Mouse (Mus musculus): ENCODE results near the gene Ubr7. TPM values are rescaled to one million over a fixed set of nuclear protein-coding genes. Genes with fewer than 3 reads are reported as not detected.

Ubr7 gene
- total and polyA plus RNA-seq, 3 experiments: 12.3 to 24.6 (median 22.8) TPM

GRCm38 (mm10) chr12:102748256-102748655 lies 9.5 kb upstream of the Ubr7 start:
- H3K27ac ChIP-seq: no peak overlapping the region
- no peaks in the 10 kb centered on the region; the same call in none of the 2 replicates for H3K79me2 ChIP-seq (replicated peaks; ENCODE audit: control insufficient read depth, insufficient read depth, low read length)
- no peak for DNase-seq
- peaks cover 11% of the 10 kb centered on the region for H3K36me3 ChIP-seq (ENCODE audit: control insufficient read depth, insufficient read depth, low read length)
- no peaks in the 10 kb centered on the region for H3K27me3 ChIP-seq (ENCODE audit: control insufficient read depth, insufficient read depth, low read length)
- 71% methylated on average over 3 of the region's 3 CpGs for WGBS
- intact Hi-C loops (cut with DNase I): no loop called here
- H3K4me1 ChIP-seq (ENCODE audit: control insufficient read depth, insufficient read depth, low read length): peaks cover 2% of the 10 kb centered on the region
- H3K4me3 ChIP-seq: no peak overlapping the region
- no peak for TF ChIP-seq EP300 (IDR thresholded peaks at IDR 0.05; ENCODE audit: insufficient read depth, low read depth, low read length)
- H3K9ac ChIP-seq (ENCODE audit: low read depth, low read length): no peak overlapping the region

- Histone ChIP-seq H3K4me3 (no peak overlapping the region), H3K27ac (no peak overlapping the region), H3K27me3 (ENCODE audit: control insufficient read depth, insufficient read depth, low read length) (no peaks in the 10 kb centered on the region), H3K9ac (ENCODE audit: low read depth, low read length) (no peak overlapping the region), H3K4me1 (ENCODE audit: control insufficient read depth, insufficient read depth, low read length) (peaks cover 5% of the 10 kb centered on the region), H3K36me3 (ENCODE audit: control insufficient read depth, insufficient read depth, low read length) (no peaks in the 10 kb centered on the region), H3K79me2 (replicated peaks; ENCODE audit: control insufficient read depth, insufficient read depth, low read length) (peaks cover 1% of the 10 kb centered on the region; the same call in 1 of the 2 replicates)
- DNase-seq: no peak
- TF ChIP-seq POLR2A (IDR thresholded peaks at IDR 0.05; ENCODE audit: insufficient read depth, low read depth, low read length): no peak
- no peak for TF ChIP-seq EP300 (IDR thresholded peaks at IDR 0.05; ENCODE audit: insufficient read depth, low read depth, low read length)
- peak; percentile 50 for TF ChIP-seq CTCF (IDR thresholded peaks at IDR 0.05)
- intact Hi-C loops (cut with DNase I): loop anchor here (5.0 kb wide), 1 partner anchor 121 kb away; the partner anchor contains the start of gene Btbd7
- 77% methylated on average over 7 of the region's 7 CpGs for WGBS
Measured at GRCm38 (mm10) chr12:102756304-102756703, 1.5 kb upstream of the Ubr7 start.

DNA sequence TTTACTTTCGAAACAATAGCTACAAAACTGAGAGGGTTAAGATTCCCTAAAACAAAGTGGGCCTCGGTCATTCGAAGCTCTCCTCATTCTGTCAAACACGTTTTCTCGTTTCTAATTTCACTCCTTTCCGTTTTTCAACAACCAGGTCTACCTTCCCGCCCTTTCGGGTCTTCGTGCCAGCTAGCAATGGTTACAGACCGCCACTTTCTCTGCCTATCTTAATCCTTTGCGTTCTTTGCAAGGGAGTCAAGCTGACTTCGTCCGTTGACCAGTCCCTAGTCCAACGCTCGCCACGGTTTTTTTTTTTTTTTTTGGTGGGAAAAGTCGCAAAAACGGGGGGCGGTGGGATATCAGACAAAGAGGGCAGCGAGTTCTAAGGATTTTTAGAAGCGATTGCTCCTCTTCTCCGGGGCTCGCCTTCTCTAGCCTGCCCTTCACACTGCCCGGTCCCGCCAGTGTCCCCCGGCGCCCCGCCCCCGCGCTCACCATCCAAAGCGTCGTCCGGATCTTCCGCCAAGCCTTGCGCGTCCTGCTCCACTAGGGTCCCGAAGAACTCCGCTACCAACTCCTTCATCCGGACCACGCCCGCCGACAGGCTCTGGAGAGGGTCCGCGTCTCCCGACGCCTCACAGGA lies 595 bp upstream of the Ubr7 start:
- Histone ChIP-seq H3K27me3 (ENCODE audit: control insufficient read depth, insufficient read depth, low read length) (no peaks in the 10 kb centered on the region), H3K4me1 (ENCODE audit: control insufficient read depth, insufficient read depth, low read length) (peaks cover 5% of the 10 kb centered on the region), H3K4me3 (peak overlapping the region; percentile 63), H3K79me2 (replicated peaks; ENCODE audit: control insufficient read depth, insufficient read depth, low read length) (peaks cover 1% of the 10 kb centered on the region; the same call in 1 of the 2 replicates), H3K36me3 (ENCODE audit: control insufficient read depth, insufficient read depth, low read length) (no peaks in the 10 kb centered on the region; the same call in 1 of the 2 replicates), H3K9ac (ENCODE audit: low read depth, low read length) (peak overlapping the region; percentile 62), H3K27ac (peak overlapping the region; percentile 92)
- 1% methylated on average over 46 of the region's 46 CpGs for WGBS
- DNase-seq: no peak
- TF ChIP-seq POLR2A (IDR thresholded peaks at IDR 0.05; ENCODE audit: insufficient read depth, low read depth, low read length) (no peak), EP300 (IDR thresholded peaks at IDR 0.05; ENCODE audit: insufficient read depth, low read depth, low read length) (no peak), CTCF (IDR thresholded peaks at IDR 0.05) (no peak)
- intact Hi-C loops (cut with DNase I): loop anchor here (1.0 to 5.0 kb wide), 2 partner anchors 14 to 120 kb away; partner anchors contain the start of genes Btbd7, Moap1 and Tmem251

- no peak for DNase-seq
- peak within 1 kb of the TSS; percentile 92 for H3K27ac ChIP-seq
- under 1% methylated on average over 10 of the region's 10 CpGs for WGBS
- 0 out of 2 replicates have a peak, but pooled peaks cover 1% of the 10 kb centered on the region for H3K79me2 ChIP-seq (replicated peaks; ENCODE audit: control insufficient read depth, insufficient read depth, low read length)
- H3K4me3 ChIP-seq: peak within 1 kb of the TSS; percentile 63
- H3K27me3 ChIP-seq (ENCODE audit: control insufficient read depth, insufficient read depth, low read length): no peaks in the 10 kb centered on the region
- peak within 1 kb of the TSS; percentile 76 for H3K9ac ChIP-seq (ENCODE audit: low read depth, low read length)
- intact Hi-C loops (cut with DNase I): loop anchor here (5.0 kb wide), 1 partner anchor 119 kb away; the partner anchor contains the start of gene Btbd7
- H3K4me1 ChIP-seq (ENCODE audit: control insufficient read depth, insufficient read depth, low read length): peaks cover 5% of the 10 kb centered on the region
- no peaks in the 10 kb centered on the region; the same call in 1 of the 2 replicates for H3K36me3 ChIP-seq (ENCODE audit: control insufficient read depth, insufficient read depth, low read length)
- TF ChIP-seq POLR2A (IDR thresholded peaks at IDR 0.05; ENCODE audit: insufficient read depth, low read depth, low read length) (no peak), CTCF (IDR thresholded peaks at IDR 0.05) (no peak), EP300 (IDR thresholded peaks at IDR 0.05; ENCODE audit: insufficient read depth, low read depth, low read length) (no peak)
Measured at GRCm38 (mm10) chr12:102758403-102758756, 613 bp downstream of the Ubr7 start, which contains the start of gene Gm20604. Gm20604 (minus strand) TSS chr12:102758672.

GRCm38 (mm10) chr12:102758936-102759335 lies 1.2 kb downstream of the Ubr7 start:
- H3K27me3 ChIP-seq (ENCODE audit: control insufficient read depth, insufficient read depth, low read length): no peaks in the 10 kb centered on the region
- H3K79me2 ChIP-seq (replicated peaks; ENCODE audit: control insufficient read depth, insufficient read depth, low read length): 0 out of 2 replicates have a peak, but pooled peaks cover 1% of the 10 kb centered on the region
- peaks cover 5% of the 10 kb centered on the region for H3K4me1 ChIP-seq (ENCODE audit: control insufficient read depth, insufficient read depth, low read length)
- no peaks in the 10 kb centered on the region; the same call in 1 of the 2 replicates for H3K36me3 ChIP-seq (ENCODE audit: control insufficient read depth, insufficient read depth, low read length)
- no peak for DNase-seq
- whole genome bisulfite sequencing: 3% methylated on average over 5 of the region's 5 CpGs
- intact Hi-C loops (cut with DNase I): loop anchor here (5.0 kb wide), 1 partner anchor 118 kb away; the partner anchor contains the start of gene Btbd7
- peak overlapping the region; percentile 79 for H3K27ac ChIP-seq
- peak overlapping the region; percentile 63 for H3K4me3 ChIP-seq
- TF ChIP-seq POLR2A (IDR thresholded peaks at IDR 0.05; ENCODE audit: insufficient read depth, low read depth, low read length) (no peak), EP300 (IDR thresholded peaks at IDR 0.05; ENCODE audit: insufficient read depth, low read depth, low read length) (no peak), CTCF (IDR thresholded peaks at IDR 0.05) (no peak)
- peak overlapping the region; percentile 76 for H3K9ac ChIP-seq (ENCODE audit: low read depth, low read length)

DNA sequence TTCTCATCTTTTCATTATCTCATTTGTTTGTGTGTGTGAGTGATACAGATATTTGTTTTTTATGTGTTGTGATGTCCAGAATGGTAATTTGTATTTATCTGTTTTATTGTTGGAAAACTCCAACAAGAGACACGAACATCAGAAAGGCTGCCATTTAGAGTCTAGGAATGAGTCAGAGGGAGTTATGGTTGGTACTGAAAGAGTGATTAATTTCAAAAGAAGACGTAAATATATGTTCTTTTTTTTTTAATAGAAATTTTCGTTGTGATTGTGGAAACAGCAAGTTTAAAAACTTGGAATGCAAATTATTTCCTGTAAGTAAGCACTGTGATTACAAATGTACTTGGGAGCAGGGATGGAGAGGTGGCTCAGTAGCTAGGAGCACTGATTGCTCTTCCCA lies 3.9 kb downstream of the Ubr7 start:
- Histone ChIP-seq H3K79me2 (replicated peaks; ENCODE audit: control insufficient read depth, insufficient read depth, low read length) (0 out of 2 replicates have a peak, but pooled peaks cover 1% of the 10 kb centered on the region), H3K27me3 (ENCODE audit: control insufficient read depth, insufficient read depth, low read length) (no peaks in the 10 kb centered on the region), H3K36me3 (ENCODE audit: control insufficient read depth, insufficient read depth, low read length) (no peaks in the 10 kb centered on the region; the same call in none of the 2 replicates), H3K4me3 (no peak overlapping the region), H3K9ac (ENCODE audit: low read depth, low read length) (no peak overlapping the region), H3K4me1 (ENCODE audit: control insufficient read depth, insufficient read depth, low read length) (peaks cover 5% of the 10 kb centered on the region), H3K27ac (no peak overlapping the region)
- intact Hi-C loops (cut with DNase I): no loop called here
- DNase-seq: no peak
- TF ChIP-seq CTCF (IDR thresholded peaks at IDR 0.05) (no peak), EP300 (IDR thresholded peaks at IDR 0.05; ENCODE audit: insufficient read depth, low read depth, low read length) (no peak), POLR2A (IDR thresholded peaks at IDR 0.05; ENCODE audit: insufficient read depth, low read depth, low read length) (no peak)
- WGBS: 66% methylated on average over 3 of the region's 3 CpGs

Measured in heart, adult 2 months (tissue).